Mouse (Mus musculus): ENCODE measurements at regions not wholly inside any gene's neighbourhood (a gene's known extent, or its start where the extent isn't known, plus 50 kb on each side); places are given as distances from the start of the nearest gene placed in this dataset.
A peak's percentile ranks its signal among the peaks of the same experiment; 100 is the strongest.
"Not testable (repeated sequence)": the region's sequence is repeated elsewhere in the genome, so short reads cannot be mapped to it uniquely, and the experiment has no call there.

DNA sequence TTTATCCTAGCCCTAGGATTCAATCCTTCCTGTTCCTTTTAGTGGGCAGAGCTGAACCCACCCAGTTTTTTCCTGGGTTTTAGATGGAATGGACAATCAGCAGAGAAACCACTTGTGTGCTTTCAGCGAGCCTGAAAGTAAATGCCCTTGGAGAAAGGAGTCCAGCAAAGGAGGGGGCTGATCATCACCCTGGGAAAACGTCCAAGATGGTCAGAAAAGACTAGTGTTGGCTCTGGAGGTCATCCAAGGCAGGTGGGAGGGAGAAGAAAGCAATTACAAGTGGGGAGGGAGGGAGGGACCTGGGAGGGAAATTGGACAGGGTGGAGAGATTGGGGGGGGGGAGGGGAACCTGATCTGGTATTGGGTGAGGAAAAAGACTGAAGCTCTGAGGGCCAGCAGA, 55.6 kb upstream of the Zfp366 start:
- DNase-seq (ENCODE audit: low spot score in 2 of 2), result no peak

DNA sequence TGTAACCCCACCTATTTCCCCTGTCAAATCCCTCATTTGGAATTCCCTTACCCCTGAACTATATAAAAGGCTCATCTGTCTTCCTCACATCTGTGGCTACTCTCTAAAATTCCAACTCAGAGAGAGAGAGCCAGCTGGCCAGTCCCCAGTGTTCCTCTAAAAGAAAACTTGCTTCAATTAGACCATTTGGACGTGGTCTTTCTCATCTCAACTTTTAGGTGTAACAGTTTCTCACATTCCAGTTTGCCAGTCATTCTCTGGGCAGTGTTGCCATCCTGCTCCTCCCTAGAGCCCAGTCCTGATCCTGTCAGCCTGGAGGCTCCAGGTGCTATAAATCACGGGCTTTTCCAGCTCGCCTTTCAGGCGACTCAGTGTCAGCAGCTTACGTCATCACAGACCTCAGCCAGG, 56.3 kb upstream of the Zfp366 start:
- no peak for DNase-seq (ENCODE audit: low spot score in 2 of 2)

DNA sequence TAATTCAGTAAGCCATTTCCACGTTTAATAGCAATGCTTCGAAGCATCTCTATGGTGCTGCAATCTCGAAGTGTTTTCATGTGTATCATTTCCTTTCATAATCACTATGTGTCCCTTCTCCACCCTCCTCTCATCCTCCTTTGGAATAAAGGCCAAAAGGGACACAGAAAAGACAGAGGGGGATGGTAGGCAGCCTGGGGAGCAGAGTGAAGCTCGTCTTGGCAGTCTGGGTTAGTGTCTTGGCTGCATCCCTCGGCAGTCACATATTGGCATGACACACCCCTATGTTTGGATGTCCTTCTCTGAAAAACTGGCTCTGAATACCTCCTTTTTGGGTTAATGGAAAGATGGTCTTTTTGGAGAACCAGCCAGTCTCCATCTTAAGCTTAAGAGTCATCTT, 56.9 kb upstream of the Zfp366 start:
- no peak for DNase-seq (ENCODE audit: low spot score in 2 of 2)

DNA sequence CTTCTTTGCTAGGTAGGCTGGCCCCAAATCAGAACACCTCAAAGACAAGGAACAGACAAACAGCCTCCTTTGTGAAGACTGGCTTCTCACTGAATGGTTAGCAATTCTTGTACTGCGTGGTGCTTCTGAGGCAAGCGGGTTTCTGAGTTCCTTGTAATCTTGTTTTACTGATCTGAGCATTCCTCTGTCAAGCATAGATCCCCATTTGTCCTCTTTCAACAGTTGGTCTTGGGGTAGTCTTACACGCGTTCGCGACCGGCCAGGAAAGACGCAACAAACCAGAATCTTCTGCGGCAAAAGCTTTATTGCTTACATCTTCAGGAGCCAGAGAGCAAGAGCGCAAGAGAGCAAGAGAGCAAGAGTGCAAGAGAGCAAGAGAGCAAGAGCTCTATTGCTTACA, 57.7 kb upstream of the Zfp366 start:
- not testable (repeated sequence) for DNase-seq (ENCODE audit: low spot score in 2 of 2)

DNA sequence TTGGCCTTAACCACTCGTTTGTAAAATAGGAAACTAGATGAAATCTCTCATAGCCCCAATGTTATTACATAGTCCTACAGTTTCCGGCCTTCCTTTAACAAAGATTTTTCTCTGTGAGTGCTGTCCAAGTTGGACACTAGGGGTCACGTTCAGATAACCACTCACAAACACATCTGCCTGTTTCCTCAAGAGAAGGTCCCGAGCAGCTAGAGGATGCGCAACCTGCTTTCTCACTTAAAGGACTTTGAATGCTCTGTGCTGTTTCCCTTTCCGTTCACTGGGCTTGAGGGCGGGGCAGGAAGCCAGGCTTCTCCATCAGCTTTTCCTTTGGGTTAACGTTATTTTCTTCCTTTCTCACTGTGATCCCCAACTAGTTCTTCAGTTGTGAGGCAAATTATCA, 58.1 kb upstream of the Zfp366 start:
- DNase-seq (ENCODE audit: low spot score in 2 of 2), result no peak

DNA sequence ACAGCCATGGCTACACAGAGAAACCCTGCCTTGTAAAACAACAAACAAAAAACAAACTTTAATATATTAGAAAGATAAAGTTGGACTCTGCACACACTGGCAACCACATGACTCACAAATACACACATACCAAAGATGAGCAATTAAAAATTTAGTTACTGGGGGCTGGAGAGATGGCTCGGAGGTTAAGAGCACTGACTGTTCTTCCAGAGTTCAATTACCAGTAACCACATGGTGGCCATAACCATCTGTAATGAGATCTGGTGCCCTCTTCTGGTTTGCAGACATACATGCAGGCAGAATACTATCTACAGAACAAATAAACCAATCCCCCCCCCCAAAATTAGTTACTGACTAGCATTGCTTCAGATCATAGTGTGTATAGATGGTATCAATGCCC, 58.7 kb upstream of the Zfp366 start:
- no peak for DNase-seq (ENCODE audit: low spot score in 2 of 2)

DNA sequence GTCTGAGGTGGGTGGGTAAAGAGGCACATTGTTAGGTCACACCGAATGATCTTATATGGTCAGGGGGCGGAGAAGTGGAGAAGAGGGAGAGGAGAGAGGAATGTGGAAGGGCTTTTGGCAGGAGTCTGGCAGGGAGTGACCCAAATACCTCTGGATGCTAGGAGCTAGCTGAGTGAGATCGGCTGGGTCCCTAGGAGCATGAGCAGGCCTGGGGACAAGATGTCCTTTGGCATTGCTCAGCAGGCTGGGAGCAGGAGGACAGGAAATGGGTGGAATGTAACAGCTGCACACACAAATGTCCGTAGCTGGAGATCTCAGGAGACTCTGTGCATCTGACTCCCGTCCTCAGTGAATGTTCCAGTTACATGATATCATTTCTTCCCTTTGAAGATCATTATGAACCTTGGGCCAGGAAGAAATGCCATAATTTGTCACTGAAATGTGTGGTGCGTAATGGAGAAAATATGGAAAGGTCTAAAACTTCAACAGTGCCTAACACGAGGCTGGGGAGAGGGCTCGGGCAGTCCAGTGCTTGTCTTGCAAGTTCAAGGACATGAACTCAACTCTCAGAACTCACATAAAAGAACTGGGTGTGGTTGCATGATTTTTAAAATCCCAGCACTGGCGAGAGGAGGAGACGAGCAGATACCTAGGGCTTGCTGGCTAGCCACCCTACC, 59.6 kb upstream of the Zfp366 start:
- DNase-seq (ENCODE audit: low spot score in 2 of 2), result no peak

DNA sequence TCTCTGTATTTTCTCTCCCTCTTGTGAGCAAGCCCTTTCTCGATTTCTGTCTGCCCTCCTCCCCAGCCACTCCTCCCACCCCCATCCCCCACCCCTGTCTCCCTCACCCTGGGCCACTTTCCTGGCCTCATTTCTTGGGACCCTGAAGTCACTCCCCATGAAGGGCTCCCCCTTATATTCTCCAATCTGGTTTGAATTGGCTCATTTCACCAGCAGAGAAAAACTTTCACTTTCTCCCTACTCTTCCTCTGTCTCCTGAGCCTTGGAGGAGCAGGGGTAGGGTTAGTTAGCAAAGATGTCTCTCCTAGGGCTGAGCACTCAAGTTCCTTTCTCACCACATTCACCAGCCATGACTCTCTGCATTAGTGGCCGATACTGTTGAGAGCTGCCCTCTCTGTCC, 60.5 kb upstream of the Zfp366 start:
- DNase-seq (ENCODE audit: low spot score in 2 of 2), result no peak

DNA sequence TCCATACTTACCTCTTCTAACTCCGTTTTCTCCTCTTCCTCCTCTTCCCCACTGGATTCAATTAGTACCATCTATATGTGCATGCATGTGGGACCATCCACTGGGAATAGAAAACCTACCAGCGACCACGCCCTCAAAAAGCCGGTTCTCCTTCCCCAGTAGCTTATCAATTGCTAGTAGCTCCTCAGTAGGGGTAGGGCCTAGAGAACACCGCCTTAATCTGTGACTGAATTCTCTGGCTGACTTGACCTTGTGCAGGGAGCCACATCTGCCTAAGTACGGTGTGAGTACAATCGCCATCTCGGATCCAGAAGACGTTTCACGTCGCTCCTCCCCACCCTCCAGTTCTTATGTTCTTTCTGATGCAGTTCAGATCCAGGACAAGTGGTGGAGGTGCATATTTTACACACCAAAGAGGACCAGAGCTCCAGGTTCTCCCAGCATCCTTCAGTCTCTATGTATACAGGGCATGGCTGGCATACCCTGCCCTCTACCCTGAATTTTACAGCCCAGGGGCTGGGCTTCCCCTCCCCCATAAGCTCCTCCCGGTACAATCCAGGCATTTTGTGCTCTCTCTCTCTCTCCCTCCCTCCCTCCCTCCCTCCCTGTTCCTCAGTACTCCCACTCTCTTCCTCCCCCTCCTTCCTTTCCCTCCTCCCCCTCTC, 61.0 kb upstream of the Zfp366 start:
- no peak for DNase-seq (ENCODE audit: low spot score in 2 of 2)

DNA sequence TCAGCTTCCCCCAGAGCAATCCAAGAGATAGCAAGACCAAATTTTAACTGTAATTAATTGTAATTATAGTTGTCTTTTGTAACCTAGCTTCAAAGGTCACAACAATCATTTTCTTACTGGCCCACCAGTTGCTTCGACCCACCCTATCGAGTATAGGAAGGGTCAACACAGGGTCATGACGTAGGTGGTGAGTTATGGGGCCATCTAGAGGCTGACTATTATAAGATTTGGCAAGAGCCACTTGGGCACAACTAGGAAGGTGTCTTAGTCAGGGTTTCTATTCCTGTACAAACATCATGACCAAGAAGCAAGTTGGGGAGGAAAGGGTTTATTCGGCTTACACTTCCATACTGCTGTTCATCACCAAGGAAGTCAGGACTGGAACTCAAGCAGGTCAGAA, 62.1 kb upstream of the Zfp366 start:
- not testable (repeated sequence) for DNase-seq (ENCODE audit: low spot score in 2 of 2)

DNA sequence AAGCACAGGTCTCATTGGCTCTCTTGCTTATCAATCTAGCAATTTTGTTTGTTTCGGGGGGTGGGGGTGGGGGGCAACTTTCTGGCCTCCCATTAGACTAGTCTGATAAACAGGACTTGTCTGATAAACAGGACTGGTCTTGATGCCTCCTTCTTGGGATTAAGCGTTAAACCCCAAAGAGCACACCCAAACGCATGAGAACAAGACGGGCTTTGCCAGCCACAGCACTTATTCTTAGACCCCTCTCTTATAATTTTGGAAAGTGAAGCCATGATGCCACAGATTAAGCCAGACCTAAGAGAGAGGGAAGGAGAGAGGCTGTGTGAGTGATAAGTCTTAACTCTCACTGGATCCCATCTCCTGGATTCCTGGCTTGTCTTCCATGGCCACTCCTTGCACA, 63.5 kb upstream of the Zfp366 start:
- no peak for DNase-seq (ENCODE audit: low spot score in 2 of 2)

DNA sequence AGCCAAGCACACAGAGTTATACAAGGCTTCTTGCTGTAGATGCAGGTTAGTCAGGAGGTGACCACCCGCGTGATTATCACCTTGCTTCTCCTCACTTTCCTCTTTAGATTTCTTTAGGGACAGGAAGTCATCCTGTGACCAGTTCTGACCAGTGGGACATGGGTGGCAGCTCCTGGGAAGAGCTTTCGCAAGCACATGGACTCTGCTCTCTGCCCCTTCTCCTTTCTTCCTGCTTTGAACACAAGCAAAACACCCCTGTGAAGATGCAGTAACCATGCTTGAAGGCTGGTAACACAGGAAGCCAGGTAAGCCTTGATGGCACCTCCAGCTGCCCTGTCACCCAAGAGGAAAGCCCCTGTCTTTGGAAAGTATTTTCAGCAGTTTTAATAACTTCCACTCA, 64.7 kb upstream of the Zfp366 start:
- DNase-seq (ENCODE audit: low spot score in 2 of 2), result no peak

DNA sequence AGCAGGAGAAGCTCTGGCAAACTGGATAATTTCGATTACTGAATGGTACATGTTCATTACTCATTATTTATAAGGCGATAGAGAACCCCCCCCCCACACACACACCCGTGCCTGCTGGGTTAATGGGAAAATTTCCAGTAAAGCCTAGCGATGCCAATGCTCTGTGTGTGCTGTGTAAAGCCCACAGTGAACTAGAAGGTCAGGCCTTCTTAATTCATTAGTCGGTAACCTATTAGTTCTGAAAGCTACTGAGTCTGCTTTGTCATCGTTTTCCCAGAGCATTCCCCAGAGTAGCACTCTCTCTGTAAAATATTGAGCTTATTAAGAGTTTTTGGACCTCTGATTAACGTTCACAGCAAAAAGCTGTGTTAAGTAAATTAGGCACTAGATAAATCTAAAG, 65.7 kb upstream of the Zfp366 start:
- DNase-seq (ENCODE audit: low spot score in 2 of 2), result no peak

DNA sequence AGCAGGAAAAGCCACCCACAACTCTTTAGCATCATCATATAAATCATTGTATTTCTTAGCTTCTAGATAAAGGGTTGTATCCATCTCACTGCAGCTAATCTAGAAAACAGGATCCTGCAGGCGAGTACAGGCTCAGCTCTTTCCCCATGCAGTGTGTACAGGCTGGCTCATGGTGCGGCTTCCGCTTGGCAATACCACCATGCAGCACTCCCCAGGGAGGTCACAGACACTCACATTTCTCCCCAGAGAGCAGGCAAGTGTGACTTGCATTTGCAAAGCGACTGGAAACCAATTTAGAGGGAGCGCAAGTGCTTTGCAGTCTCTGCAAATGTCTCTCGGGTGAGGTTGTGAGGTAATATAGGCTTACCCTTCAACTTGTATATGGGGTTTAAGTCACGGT, 69.1 kb upstream of the Zfp366 start:
- DNase-seq (ENCODE audit: low spot score in 2 of 2), result no peak

DNA sequence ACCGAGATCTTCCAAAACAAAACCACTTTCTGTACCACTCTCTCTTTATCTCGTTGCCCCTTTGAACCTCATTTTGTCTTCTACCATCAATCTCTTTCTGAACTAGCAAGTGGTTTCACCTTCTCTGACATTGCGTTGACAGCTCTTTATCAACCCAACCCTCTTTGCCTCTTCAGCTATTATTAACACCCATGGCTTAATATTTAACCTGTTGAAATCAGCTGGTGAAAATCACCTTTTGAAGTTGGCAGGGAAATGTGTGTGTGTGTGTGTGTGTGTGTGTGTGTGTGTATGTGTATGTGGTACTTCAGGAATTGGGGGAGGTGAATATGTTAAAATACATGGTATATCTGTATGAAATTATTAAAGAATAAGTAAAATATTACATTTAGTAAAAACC, 70.1 kb upstream of the Zfp366 start:
- DNase-seq (ENCODE audit: low spot score in 2 of 2), result no peak

DNA sequence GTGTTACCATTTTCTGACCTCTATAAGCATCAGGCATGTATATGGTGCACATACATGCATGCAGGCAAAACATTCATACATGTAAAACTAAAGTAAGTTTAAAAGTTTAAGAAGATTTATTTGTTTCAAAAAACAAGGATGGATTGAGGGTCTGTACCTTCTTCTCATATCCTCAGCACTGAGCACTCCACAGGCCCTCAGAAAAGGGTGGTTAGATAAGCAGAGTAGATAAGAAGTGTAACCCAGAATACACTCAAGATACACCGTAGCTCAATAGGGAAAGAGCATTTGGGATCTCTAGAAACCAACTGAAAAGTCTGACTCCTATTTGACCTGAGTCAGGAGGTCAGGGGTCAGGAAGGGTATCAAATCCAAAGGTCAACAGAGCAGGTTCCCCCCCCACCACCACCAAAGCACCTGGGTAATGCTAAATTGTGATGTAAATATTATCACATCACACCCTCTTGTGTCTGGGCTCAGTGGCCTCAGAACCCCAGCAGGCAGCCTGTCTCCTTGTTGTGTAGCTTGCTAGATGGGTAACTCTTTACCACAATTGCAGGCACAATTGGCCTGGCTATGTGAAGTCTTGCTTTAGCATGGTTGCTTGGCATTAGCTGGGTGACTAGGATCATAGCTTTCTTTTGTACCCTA, 72.8 kb upstream of the Zfp366 start:
- DNase-seq (ENCODE audit: low spot score in 2 of 2), result no peak

DNA sequence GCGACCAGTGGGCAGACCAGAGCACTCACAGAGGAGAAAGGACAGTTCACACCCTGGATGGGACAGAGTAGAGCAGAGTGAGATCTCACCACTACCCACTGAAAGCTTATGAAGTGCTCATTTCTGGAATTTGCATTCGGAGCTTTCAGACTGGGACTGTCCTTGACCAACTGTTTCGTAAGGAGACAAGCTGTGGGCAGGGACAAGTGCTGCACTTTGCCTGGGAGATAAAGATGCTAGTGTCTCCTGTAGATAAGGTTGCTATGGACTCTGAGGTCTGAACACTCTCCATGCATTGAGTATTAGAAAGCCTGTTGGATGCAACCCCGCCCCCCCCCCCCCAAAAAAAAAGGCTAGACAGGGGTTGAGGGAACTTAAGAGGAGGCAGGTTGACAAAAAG, 76.6 kb upstream of the Zfp366 start:
- no peak for DNase-seq (ENCODE audit: low spot score in 2 of 2)

DNA sequence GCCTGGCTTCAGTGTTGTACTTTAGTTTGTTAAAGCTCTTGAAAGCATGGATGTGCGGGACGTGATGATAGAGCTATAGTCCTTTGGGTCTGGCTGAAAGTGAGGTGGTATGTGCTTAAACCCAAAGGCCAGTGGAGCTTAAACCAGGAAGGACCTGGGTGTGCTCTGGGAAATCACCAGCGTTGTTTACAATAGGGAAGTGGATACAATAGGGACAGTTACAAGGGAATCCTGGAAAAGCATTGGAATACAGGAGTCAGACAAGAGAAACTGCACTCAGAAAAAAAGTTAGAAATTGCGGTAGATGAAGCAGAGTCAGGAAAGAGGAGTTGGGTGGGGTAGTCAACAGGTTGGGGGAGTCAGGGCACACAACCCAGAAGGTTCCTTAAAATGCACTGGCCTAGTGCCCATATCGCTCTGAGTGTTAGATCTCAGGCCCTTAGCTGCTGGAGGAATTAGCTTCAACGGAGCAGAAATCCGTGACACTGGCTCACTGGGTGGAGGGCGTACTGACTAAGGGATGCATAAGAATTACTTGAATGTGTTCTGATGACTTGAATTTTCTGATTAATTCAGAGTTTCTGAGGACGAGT, 82.4 kb upstream of the Zfp366 start:
- no peak for DNase-seq (ENCODE audit: low spot score in 2 of 2)

DNA sequence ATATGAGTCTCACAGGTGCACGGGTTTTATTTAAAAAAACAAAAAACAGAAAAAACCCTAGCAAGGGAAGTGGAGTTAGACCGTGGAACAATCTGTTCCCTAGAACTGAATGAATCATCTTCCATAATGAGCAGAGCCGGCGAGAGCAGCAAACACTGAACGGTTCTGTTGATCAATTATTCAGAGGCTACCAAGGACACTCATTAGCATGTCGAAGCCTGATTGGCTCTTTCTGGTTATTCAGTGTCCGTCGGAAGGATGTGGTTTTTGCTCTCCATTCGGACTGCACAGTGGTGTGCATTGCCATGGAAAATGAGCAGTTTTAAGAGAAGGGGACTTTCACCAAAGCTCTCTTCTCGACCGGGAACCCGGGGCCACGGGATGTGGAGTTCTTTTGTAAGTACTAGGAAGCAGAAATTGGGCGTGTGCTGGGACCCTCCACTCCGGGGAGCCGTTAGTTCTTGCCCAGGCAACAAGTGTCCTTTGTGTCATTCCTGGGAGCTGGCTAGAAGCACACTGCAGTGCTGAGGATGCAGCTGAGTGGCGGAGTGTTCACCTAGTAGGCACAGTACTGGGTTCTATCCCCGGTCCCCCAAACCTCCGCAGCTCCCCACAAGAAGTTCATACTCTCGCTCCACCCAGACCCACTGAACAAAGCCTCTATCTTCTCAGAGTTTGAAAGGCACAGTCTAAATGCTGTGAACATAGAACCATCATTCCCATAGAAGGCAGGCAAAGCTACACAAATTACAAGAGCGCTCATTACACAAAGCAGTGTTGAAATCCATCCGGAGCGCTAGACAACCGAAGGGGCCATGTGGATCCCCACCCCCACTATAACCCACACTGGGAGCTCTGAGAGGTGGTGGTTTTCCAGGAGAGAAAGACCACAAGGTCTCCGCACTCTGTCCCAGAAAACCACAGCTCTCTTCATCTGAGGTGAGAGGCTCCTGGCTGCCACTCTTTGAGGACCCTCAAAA, 83.9 kb upstream of the Zfp366 start:
- peak; percentile 57 to 79 for DNase-seq (ENCODE audit: low spot score in 2 of 2)

DNA sequence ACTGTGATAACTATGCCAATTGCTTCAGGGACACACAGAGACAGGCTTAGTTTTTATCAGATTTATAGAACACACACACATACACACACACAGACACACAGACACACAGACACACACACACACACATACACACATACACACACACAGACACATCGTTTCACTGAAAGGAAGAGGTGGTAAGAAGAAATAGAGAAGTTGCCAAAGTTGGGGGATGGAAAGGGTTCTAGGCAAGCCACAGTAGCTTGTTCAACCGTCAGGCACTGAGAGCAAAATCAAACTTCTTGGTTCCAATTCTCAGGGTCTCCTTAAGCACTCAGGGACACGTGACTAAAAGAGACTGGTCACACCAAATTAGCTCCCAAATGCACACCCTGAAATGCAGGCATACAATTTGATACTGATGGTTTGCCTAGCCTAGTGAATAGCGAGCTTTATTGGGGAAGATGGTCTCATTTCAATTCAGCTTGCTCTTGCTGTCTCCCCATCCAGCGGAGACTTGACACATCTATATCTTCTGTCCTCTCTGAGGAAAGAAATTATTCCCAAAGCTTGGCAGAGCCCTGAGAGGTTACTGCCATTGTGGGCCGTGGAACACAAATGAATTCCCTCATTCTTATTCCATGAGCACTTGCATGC, 84.7 kb upstream of the Zfp366 start:
- DNase-seq (ENCODE audit: low spot score in 2 of 2), result peak in 1 of 2 experiments; percentile 28

DNA sequence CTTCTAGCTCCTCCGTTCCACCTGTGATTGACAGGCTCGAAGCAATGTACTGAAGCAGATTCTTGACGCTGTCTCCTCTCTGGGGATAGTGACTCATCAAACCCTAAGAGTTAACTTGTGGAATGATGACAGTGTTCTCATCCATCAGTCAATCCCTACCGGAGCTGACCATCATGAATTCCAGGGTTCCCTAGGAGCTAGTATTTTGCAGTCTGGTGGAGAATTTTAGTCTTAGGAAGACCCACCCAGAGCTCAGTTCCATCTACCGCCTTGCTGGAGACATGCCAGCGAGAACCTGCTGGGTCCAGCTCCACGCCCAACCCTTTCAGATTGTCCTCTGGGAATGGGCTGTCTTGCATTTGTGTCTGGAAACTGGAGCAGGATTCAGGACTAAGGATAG, 85.4 kb upstream of the Zfp366 start:
- DNase-seq (ENCODE audit: low spot score in 2 of 2), result no peak
